Comparison of ENCODE assay signal across 21 mouse cellular contexts in genomic region chr5:83741913-83742312, GRCm38 (mm10).
"Had no signal": no experiment of that assay in that cellular context is flagged by ENCODE, and none has a peak within 500 bp of the region (broad histone marks: within the 10 kb centered on the region; RNA-seq: fewer than 3 reads in every experiment).

No protein-coding gene starts in this region.

- H3K27me3 ChIP-seq: heart, embryonic 13.5 days; heart, embryonic 15.5 days; hindbrain, embryonic 13.5 days; hindbrain, embryonic 15.5 days; limb, embryonic 13.5 days; limb, embryonic 15.5 days; liver, embryonic 12.5 days had no signal

- H3K4me1 ChIP-seq: heart, embryonic 13.5 days; heart, embryonic 15.5 days; hindbrain, embryonic 13.5 days; hindbrain, embryonic 15.5 days; limb, embryonic 13.5 days; limb, embryonic 15.5 days; liver, embryonic 12.5 days had no signal

- DNase-seq: forebrain, postnatal 0 days; gastrocnemius, postnatal 14 days; gastrocnemius, postnatal 36 days; heart, adult 11 months; heart, adult 2 months; heart, postnatal 14 days; heart, postnatal 36 days; kidney, postnatal 10 days; layer of hippocampus, postnatal 36 days; left cerebral cortex, postnatal 4 days had no signal

- H3K27ac ChIP-seq: heart, adult 2 months; heart, embryonic 13.5 days; heart, embryonic 15.5 days; hindbrain, embryonic 13.5 days; hindbrain, embryonic 15.5 days; hindbrain, postnatal 0 days; layer of hippocampus, adult 2 months; limb, embryonic 13.5 days; limb, embryonic 15.5 days; liver, embryonic 12.5 days; liver, embryonic 14.5 days had no signal

- H3K4me2 ChIP-seq: heart, embryonic 11.5 days; heart, embryonic 13.5 days; heart, embryonic 15.5 days; hindbrain, embryonic 13.5 days; hindbrain, embryonic 15.5 days; limb, embryonic 13.5 days; limb, embryonic 15.5 days; liver, embryonic 12.5 days had no signal

- H3K9me3 ChIP-seq: heart, embryonic 13.5 days; heart, embryonic 15.5 days; hindbrain, embryonic 13.5 days; hindbrain, embryonic 15.5 days; limb, embryonic 13.5 days; limb, embryonic 15.5 days; liver, embryonic 12.5 days had no signal

- H3K4me3 ChIP-seq: heart, adult 2 months; heart, embryonic 13.5 days; heart, embryonic 15.5 days; hindbrain, embryonic 13.5 days; hindbrain, embryonic 15.5 days; layer of hippocampus, adult 2 months; limb, embryonic 13.5 days; limb, embryonic 15.5 days; liver, embryonic 12.5 days had no signal

- ATAC-seq: forebrain, postnatal 0 days; hindbrain, postnatal 0 days; liver, embryonic 12.5 days had no signal

- H3K36me3 ChIP-seq: heart, embryonic 13.5 days; heart, embryonic 15.5 days; hindbrain, embryonic 13.5 days; hindbrain, embryonic 15.5 days; limb, embryonic 13.5 days; limb, embryonic 15.5 days; liver, embryonic 12.5 days had no signal

- H3K9ac ChIP-seq: forebrain, postnatal 0 days; heart, embryonic 13.5 days; heart, embryonic 15.5 days; hindbrain, embryonic 13.5 days; hindbrain, embryonic 15.5 days; limb, embryonic 13.5 days; limb, embryonic 15.5 days; liver, embryonic 12.5 days; liver, embryonic 14.5 days had no signal
